Mouse (Mus musculus) CH12F3 (cell line): ENCODE data around the gene Ina.

Source experiments
- in situ Hi-C: fragments of 300-500 bp; cut with MboI; formaldehyde crosslinking; loops from 2 replicates; pipeline ENCODE4 v1.14.3; 2020; ENCODE audit warnings: low sequenced_read_pairs

The Ina gene

DNA sequence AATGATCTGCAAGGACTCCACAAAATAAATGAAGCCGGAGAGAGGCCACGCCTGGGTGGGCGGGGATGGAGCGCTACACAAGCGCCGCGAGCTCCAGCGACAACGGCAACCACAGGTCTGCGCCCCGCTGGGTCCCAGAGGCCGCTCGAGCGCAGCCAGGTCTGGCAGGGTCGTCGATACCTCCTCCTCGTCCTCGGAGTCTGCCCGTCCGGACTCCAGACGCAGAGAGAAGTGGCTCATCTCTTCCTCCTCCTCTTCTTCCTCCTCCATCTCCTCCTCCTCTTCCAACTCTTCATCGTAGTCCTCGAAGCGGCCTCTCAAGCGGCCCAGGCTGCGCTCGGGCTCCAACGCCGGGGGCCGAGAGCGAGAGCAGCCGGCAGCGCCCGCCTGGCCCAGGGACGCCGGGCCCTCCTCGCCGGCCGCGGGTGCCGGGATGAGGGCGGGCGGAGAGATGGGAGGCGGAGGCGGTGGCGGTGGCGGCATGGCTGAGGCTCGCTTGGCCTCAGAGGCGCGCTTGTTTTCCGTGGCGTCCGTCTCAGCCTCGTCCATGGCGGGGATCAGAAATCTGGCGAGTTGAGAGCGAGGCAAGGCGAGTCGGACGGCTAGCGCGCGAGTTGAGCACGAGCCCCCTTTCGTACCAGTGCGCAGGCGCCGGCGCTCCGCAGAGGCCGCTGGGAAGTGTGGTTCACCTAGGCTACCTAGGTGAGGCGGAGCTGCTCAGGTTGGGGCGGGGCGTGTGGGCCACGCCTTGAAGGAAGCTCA lies 36.0 kb downstream of the Ina start, which contains the start of gene Pcgf6:
TSS of gene Pcgf6 (minus strand) at position 636 of the 762 bp plus-strand sequence.
- in situ Hi-C loops, result no loop called here

DNA sequence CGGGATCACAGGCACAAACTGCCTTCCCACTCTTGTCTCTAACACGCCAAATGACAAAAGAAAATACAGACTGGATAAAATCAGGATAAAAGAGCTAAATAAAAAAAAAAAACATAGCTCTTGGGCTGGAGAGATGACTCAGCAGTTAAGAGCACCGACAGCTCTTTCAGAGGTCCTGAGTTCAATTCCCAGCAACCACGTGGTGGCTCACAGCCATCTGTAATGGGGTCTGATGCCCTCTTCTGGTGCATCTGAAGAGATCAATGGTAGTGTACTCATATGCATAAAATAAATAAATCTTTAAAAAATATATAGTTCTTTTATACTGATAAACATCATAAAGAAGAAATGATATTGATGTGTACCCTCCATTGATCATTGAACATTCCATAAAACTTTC lies 38.4 kb downstream of the Ina start:
- in situ Hi-C loops, result no loop called here

DNA sequence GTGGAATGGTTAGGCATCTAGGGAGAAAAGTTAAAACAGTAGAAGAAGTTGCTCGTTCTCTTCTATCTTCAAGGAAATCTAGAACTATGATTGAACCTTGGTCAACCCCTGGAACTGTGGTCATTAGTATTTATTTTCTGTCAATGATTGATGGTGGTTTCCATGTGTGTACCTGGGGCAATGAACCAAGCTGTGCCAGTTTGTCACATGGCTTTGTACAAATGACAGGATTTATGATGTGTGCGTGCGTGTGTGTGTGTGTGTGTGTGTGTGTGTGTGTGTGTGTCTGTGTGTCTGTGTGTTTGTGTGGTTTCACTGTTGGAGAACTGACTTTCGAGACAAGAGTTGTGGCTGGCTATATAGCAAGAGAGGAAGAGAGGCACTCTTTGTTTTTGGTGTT lies 39.0 kb downstream of the Ina start:
- in situ Hi-C loops, result no loop called here

DNA sequence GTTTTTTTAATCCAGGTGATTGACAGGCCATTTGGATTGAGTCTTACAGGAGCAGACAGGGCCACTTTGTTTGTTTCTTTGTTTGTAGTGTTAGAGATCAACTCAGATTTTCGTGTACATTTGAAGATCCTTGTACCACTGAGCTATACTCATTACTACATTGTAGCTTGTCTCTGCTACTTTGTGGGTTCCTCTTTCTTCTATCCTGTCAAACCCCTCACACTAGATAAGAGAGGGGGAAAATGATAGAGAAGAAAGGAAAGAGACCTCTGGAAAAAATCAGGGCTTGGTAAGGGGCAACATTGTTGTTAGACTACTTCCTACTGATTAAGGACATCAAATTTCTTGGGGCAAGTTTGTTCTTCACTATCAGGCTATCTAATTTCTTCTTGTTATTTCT lies 43.2 kb downstream of the Ina start:
- in situ Hi-C loops, result no loop called here

DNA sequence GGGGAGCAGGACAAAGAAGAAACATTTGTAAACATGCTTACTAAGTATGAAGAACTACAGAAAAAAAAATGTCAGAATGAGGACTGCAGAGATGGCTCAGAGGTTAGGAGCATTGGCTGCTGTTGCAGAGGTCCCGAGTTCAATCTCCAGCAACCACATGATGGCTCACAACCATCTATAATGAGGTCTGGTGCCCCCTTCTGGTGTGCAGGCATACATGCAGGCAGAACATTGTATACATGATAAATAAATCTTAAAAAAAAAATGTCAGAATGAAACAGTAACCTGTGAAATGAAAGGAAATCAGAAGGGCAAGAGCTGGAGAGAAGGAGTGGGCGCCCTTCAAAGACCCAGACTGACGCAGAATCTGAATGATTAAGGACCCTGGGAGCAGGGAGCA lies 51.4 kb downstream of the Ina start:
- in situ Hi-C loops, result no loop called here

DNA sequence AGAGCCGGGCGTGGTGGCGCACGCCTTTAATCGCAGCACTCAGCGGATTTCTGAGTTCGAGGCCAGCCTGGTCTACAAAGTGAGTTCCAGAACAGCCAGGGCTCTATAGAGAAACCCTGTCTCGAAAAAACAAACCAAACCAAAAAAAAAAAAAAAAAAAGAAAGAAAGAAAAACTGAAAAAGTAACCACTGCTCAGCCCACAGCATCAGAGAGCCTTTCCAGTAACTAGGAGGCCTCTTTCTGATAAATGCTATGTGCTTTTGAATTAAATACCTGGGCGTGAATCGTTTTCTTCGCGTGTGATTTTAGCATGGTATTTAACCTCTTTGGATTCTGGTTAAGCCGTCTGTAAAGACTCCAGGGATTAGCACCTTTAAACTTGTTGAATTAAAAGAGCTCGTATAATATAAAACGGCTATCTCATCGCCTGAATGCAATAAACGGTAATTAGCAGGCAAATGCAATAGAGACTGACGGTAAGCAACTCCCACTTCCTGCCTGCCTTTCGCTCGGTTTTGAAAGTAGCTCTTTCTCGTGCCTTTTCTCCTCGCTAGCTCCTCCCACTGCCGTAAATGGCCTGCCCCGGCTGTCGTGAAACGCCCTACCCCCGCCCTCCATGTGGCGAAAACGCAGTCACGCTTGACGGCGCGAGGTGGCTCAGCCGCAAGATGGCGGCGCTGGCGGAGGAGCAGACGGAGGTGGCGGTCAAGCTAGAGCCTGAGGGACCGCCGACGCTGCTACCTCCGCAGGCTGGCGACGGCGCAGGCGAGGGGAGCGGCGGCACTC lies 52.8 kb downstream of the Ina start, which contains the start of gene Taf5:
TSS of gene Taf5 (plus strand) at position 651 of the 787 bp plus-strand sequence.
- in situ Hi-C loops, result no loop called here

DNA sequence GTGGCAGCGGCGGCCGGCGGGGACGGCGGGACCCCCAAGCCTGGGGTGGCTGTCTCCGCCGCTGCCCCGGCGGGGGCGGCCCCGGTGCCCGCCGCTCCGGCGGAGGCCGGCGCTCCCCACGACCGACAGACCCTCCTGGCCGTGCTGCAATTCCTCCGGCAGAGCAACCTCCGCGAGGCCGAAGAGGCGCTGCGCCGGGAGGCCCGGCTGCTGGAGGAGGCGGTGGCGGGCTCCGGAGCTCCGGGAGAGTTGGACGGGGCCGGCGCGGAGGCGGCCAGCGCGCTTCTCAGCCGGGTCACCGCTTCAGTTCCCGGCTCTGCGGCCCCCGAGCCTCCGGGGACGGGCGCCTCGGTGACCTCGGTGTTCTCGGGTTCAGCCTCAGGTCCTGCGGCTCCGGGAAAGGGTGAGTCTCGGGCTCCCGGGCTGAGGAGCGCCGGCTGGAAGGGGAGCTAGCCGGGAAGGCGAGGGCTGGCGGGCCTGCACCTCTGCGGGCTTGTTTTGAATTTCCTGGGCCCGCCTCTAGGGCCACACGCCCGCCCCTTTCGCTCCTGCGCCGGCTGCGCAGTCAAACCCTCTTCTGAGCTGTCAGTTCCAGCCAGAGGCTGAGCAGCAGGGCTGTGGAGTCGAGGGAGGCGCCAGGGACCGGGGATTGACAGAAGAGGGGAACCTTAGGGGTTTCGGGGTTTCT lies 53.6 kb downstream of the Ina start:
- in situ Hi-C loops, result no loop called here
